Mouse (Mus musculus) G1E (cell line): Measurements from ENCODE around the gene Lipa.

ENCODE experiments used
- CTCF ChIP-seq: IDR thresholded peaks from 2 replicates; pipeline ENCODE4 v1.5.1; 2012; ENCODE audit warnings: low read depth, low read length, inconsistent platforms, mixed read lengths
- TAL1 ChIP-seq: conservative IDR thresholded peaks from 2 replicates; pipeline ENCODE4 v1.6.1; 2012; ENCODE audit warnings: low read depth, low read length, inconsistent platforms, mixed read lengths

- TF ChIP-seq CTCF (no peak), TAL1 (no peak)
These were observed 11.6 kb downstream of the Lipa start for GRCm38 (mm10) chr19:34515681-34516080.
